Mouse (Mus musculus): Measurements from ENCODE around the gene Urb1. TPM values are rescaled to one million over a fixed set of nuclear protein-coding genes. Genes with fewer than 3 reads are reported as not detected.

Urb1 gene
- polyA plus RNA-seq, 1 experiment from 2014 or later = 17.7 TPM

DNA sequence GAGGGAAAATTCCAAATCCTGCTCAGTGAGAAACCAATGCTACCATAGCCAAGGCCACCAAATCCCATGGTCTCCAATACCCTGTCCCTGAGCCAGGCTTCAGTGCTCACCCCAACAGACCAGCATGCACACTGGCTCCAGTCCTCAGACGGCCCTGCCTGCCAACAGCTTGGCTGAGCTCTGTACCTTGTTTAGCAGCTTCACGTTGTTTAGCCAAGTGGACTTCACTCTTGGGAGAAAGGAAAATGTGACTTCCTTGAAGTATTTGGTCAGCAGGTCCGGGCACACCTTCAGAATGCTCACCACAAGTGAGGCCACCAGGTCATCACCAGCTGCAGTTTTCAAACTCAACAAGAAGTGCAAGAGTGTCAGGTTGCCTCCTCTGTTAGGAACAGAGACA is 17.7 kb downstream of the Urb1 start:
- Histone ChIP-seq H3K4me2 (no peak overlapping the region), H3K27me3 (replicated peaks; ENCODE audit: control insufficient read depth, insufficient read depth, low read length) (no peaks in the 10 kb centered on the region), H3K9ac (ENCODE audit: low read depth, low read length) (no peak overlapping the region), H3K36me3 (ENCODE audit: control insufficient read depth, insufficient read depth, low read length) (peaks cover 42% of the 10 kb centered on the region), H3K4me1 (replicated peaks; ENCODE audit: control insufficient read depth, insufficient read depth, low read length) (no peaks in the 10 kb centered on the region), H3K27ac (ENCODE audit: low read depth, low read length) (no peak overlapping the region; the same call in 1 of the 2 replicates), H3K9me3 (ENCODE audit: control insufficient read depth, low read length) (no peaks in the 10 kb centered on the region), H3K4me3 (ENCODE audit: low read depth, low read length) (no peak overlapping the region)
- no peak for DNase-seq (ENCODE audit: low spot score)
- ATAC-seq (replicated peaks; ENCODE audit: low FRiP score) = no peak
- WGBS = 84% methylated on average over 3 of the region's 3 CpGs

GRCm38 (mm10) chr16:90792066-90792465 is 18.1 kb downstream of the Urb1 start:
- H3K36me3 ChIP-seq (ENCODE audit: control insufficient read depth, insufficient read depth, low read length) = peaks cover 46% of the 10 kb centered on the region
- 79% methylated on average over 5 of the region's 5 CpGs for WGBS
- no peak overlapping the region; the same call in 1 of the 2 replicates for H3K27ac ChIP-seq (ENCODE audit: low read depth, low read length)
- no peak overlapping the region for H3K9ac ChIP-seq (ENCODE audit: low read depth, low read length)
- H3K9me3 ChIP-seq (ENCODE audit: control insufficient read depth, low read length) = no peaks in the 10 kb centered on the region
- no peaks in the 10 kb centered on the region for H3K27me3 ChIP-seq (replicated peaks; ENCODE audit: control insufficient read depth, insufficient read depth, low read length)
- H3K4me3 ChIP-seq (ENCODE audit: low read depth, low read length) = no peak overlapping the region
- H3K4me1 ChIP-seq (replicated peaks; ENCODE audit: control insufficient read depth, insufficient read depth, low read length) = no peaks in the 10 kb centered on the region
- ATAC-seq (replicated peaks; ENCODE audit: low FRiP score) = no peak
- no peak overlapping the region for H3K4me2 ChIP-seq
- no peak for DNase-seq (ENCODE audit: low spot score)

GRCm38 (mm10) chr16:90790946-90791345 is 19.3 kb downstream of the Urb1 start:
- no peak overlapping the region for H3K27ac ChIP-seq (ENCODE audit: low read depth, low read length)
- H3K4me1 ChIP-seq (replicated peaks; ENCODE audit: control insufficient read depth, insufficient read depth, low read length) = no peaks in the 10 kb centered on the region
- H3K9ac ChIP-seq (ENCODE audit: low read depth, low read length) = no peak overlapping the region
- 94% methylated on average over 6 of the region's 6 CpGs for WGBS
- H3K4me2 ChIP-seq = no peak overlapping the region
- no peaks in the 10 kb centered on the region for H3K27me3 ChIP-seq (replicated peaks; ENCODE audit: control insufficient read depth, insufficient read depth, low read length)
- H3K36me3 ChIP-seq (ENCODE audit: control insufficient read depth, insufficient read depth, low read length) = peaks cover 44% of the 10 kb centered on the region
- no peak overlapping the region for H3K4me3 ChIP-seq (ENCODE audit: low read depth, low read length)
- no peaks in the 10 kb centered on the region for H3K9me3 ChIP-seq (ENCODE audit: control insufficient read depth, low read length)
- ATAC-seq (replicated peaks; ENCODE audit: low FRiP score) = no peak
- DNase-seq (ENCODE audit: low spot score) = no peak

GRCm38 (mm10) chr16:90788580-90788979 is 21.6 kb downstream of the Urb1 start:
- Histone ChIP-seq H3K4me1 (replicated peaks; ENCODE audit: control insufficient read depth, insufficient read depth, low read length) (no peaks in the 10 kb centered on the region), H3K27ac (ENCODE audit: low read depth, low read length) (no peak overlapping the region), H3K4me3 (ENCODE audit: low read depth, low read length) (no peak overlapping the region), H3K9me3 (ENCODE audit: control insufficient read depth, low read length) (no peaks in the 10 kb centered on the region), H3K4me2 (no peak overlapping the region), H3K9ac (ENCODE audit: low read depth, low read length) (no peak overlapping the region), H3K27me3 (replicated peaks; ENCODE audit: control insufficient read depth, insufficient read depth, low read length) (no peaks in the 10 kb centered on the region), H3K36me3 (ENCODE audit: control insufficient read depth, insufficient read depth, low read length) (peaks cover 46% of the 10 kb centered on the region)
- DNase-seq (ENCODE audit: low spot score) (no peak), ATAC-seq (replicated peaks; ENCODE audit: low FRiP score) (0 out of 2 replicates have a peak, but pooled peaks have one; percentile 53)
- 86% methylated on average over 6 of the region's 6 CpGs for WGBS

GRCm38 (mm10) chr16:90785257-90785656 is 25.0 kb downstream of the Urb1 start:
- Histone ChIP-seq H3K9me3 (ENCODE audit: control insufficient read depth, low read length) (no peaks in the 10 kb centered on the region), H3K36me3 (ENCODE audit: control insufficient read depth, insufficient read depth, low read length) (peaks cover 40% of the 10 kb centered on the region), H3K27me3 (replicated peaks; ENCODE audit: control insufficient read depth, insufficient read depth, low read length) (no peaks in the 10 kb centered on the region), H3K9ac (ENCODE audit: low read depth, low read length) (no peak overlapping the region), H3K4me1 (replicated peaks; ENCODE audit: control insufficient read depth, insufficient read depth, low read length) (no peaks in the 10 kb centered on the region), H3K4me2 (no peak overlapping the region), H3K4me3 (ENCODE audit: low read depth, low read length) (no peak overlapping the region), H3K27ac (ENCODE audit: low read depth, low read length) (no peak overlapping the region)
- WGBS = 74% methylated on average over 4 of the region's 4 CpGs
- DNase-seq (ENCODE audit: low spot score) (no peak), ATAC-seq (replicated peaks; ENCODE audit: low FRiP score) (no peak)

DNA sequence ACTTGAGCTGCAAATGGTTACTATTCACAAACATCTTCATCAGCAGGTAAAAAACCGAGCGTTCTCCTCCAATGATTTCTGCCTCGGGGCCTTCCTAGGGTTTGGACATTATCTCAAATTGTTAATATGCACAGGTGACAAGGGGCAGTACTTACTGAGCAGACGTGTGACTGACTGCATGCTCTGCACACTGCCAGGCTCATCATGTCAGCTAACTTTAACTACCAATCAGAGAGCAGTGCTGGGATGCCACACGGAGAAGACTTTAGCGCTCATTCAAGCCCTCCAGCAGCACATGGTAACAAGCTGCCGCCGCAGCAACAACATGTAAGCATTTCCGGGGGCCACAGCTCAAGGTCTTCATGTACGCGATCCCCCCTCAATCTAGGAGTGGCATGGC is 26.9 kb downstream of the Urb1 start:
- Histone ChIP-seq H3K27me3 (replicated peaks; ENCODE audit: control insufficient read depth, insufficient read depth, low read length) (no peaks in the 10 kb centered on the region), H3K9ac (ENCODE audit: low read depth, low read length) (no peak overlapping the region), H3K4me3 (ENCODE audit: low read depth, low read length) (no peak overlapping the region), H3K4me2 (no peak overlapping the region), H3K4me1 (replicated peaks; ENCODE audit: control insufficient read depth, insufficient read depth, low read length) (no peaks in the 10 kb centered on the region), H3K27ac (ENCODE audit: low read depth, low read length) (no peak overlapping the region), H3K9me3 (ENCODE audit: control insufficient read depth, low read length) (no peaks in the 10 kb centered on the region), H3K36me3 (ENCODE audit: control insufficient read depth, insufficient read depth, low read length) (peaks cover 33% of the 10 kb centered on the region)
- WGBS = 93% methylated on average over 11 of the region's 11 CpGs
- DNase-seq (ENCODE audit: low spot score) (no peak), ATAC-seq (replicated peaks; ENCODE audit: low FRiP score) (no peak)

- Histone ChIP-seq H3K27me3 (replicated peaks; ENCODE audit: control insufficient read depth, insufficient read depth, low read length) (0 out of 2 replicates have a peak, but pooled peaks cover 2% of the 10 kb centered on the region), H3K36me3 (ENCODE audit: control insufficient read depth, insufficient read depth, low read length) (peaks cover 31% of the 10 kb centered on the region), H3K4me1 (replicated peaks; ENCODE audit: control insufficient read depth, insufficient read depth, low read length) (no peaks in the 10 kb centered on the region), H3K4me3 (ENCODE audit: low read depth, low read length) (no peak overlapping the region), H3K4me2 (no peak overlapping the region), H3K9me3 (ENCODE audit: control insufficient read depth, low read length) (no peaks in the 10 kb centered on the region), H3K27ac (ENCODE audit: low read depth, low read length) (no peak overlapping the region), H3K9ac (ENCODE audit: low read depth, low read length) (no peak overlapping the region)
- peak; percentile 82 for ATAC-seq (replicated peaks; ENCODE audit: low FRiP score)
- 64% methylated on average over 11 of the region's 11 CpGs for WGBS
- DNase-seq (ENCODE audit: low spot score) = peak; percentile 38
These were observed 30.4 kb downstream of the Urb1 start for GRCm38 (mm10) chr16:90779783-90780182.

GRCm38 (mm10) chr16:90775946-90776520 is 34.2 kb downstream of the Urb1 start:
- DNase-seq (ENCODE audit: low spot score) (no peak), ATAC-seq (replicated peaks; ENCODE audit: low FRiP score) (no peak)
- no peak overlapping the region for H3K9ac ChIP-seq (ENCODE audit: low read depth, low read length)
- no peak overlapping the region for H3K27ac ChIP-seq (ENCODE audit: low read depth, low read length)
- H3K27me3 ChIP-seq (replicated peaks; ENCODE audit: control insufficient read depth, insufficient read depth, low read length) = 0 out of 2 replicates have a peak, but pooled peaks cover 2% of the 10 kb centered on the region
- no peaks in the 10 kb centered on the region for H3K9me3 ChIP-seq (ENCODE audit: control insufficient read depth, low read length)
- H3K4me3 ChIP-seq (ENCODE audit: low read depth, low read length) = no peak overlapping the region
- H3K36me3 ChIP-seq (ENCODE audit: control insufficient read depth, insufficient read depth, low read length) = peaks cover 38% of the 10 kb centered on the region
- no peaks in the 10 kb centered on the region for H3K4me1 ChIP-seq (replicated peaks; ENCODE audit: control insufficient read depth, insufficient read depth, low read length)
- WGBS = 85% methylated on average over 10 of the region's 10 CpGs
- H3K4me2 ChIP-seq = no peak overlapping the region

DNA sequence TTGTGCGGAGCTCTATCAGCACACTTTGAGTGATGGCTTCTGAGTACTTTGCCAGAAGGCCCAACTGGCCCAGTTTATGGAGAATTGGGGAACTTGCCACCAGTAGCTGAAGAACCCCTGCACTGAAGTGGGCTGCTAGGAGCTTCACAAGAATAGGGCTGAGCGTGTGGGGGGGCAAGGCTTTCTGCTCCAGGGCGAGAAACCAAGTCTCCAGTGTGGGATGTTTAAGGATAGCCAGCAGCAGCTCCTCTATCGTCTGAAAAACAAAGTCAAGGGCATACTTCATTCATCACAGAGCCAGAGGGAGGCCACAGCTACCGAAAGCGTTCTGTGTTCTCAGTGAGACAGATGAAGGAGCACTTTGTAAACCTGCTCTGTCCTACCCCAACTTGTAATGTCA is 35.6 kb downstream of the Urb1 start:
- ATAC-seq (replicated peaks; ENCODE audit: low FRiP score) (no peak), DNase-seq (ENCODE audit: low spot score) (no peak)
- no peak overlapping the region for H3K4me3 ChIP-seq (ENCODE audit: low read depth, low read length)
- peaks cover 33% of the 10 kb centered on the region for H3K36me3 ChIP-seq (ENCODE audit: control insufficient read depth, insufficient read depth, low read length)
- WGBS = 92% methylated on average over 6 of the region's 6 CpGs
- 0 out of 2 replicates have a peak, but pooled peaks cover 2% of the 10 kb centered on the region for H3K27me3 ChIP-seq (replicated peaks; ENCODE audit: control insufficient read depth, insufficient read depth, low read length)
- no peak overlapping the region for H3K27ac ChIP-seq (ENCODE audit: low read depth, low read length)
- H3K9me3 ChIP-seq (ENCODE audit: control insufficient read depth, low read length) = no peaks in the 10 kb centered on the region
- no peak overlapping the region for H3K9ac ChIP-seq (ENCODE audit: low read depth, low read length)
- H3K4me2 ChIP-seq = no peak overlapping the region
- no peaks in the 10 kb centered on the region for H3K4me1 ChIP-seq (replicated peaks; ENCODE audit: control insufficient read depth, insufficient read depth, low read length)

Data from liver, embryonic 11.5 days (tissue).